Mouse (Mus musculus) adrenal gland, adult 18-20 months (tissue): ENCODE results near the gene Tbkbp1. TPM values are rescaled to one million over a fixed set of nuclear protein-coding genes. Genes with fewer than 3 reads are reported as not detected.
"Not testable (repeated sequence)": the region's sequence is repeated elsewhere in the genome, so short reads cannot be mapped to it uniquely, and the experiment has no call there.

Experiments
- DNase-seq, 2 experiments: peaks; one replicate each; pipeline ENCODE4 v3.0.0; 2021 to 2022; ENCODE audit warnings: low spot score in 2 of 2
- long read RNA-seq, 2 experiments: library from polyadenylated mRNA; stranded (forward); transcript quantifications; one replicate each; pipeline ENCODE4 v2.0.0; 2021
- total RNA-seq, 2 experiments: library from RNA; stranded (reverse); gene quantifications; 1 replicate in 1 of 2; 2 replicates in 1 of 2; pipeline ENCODE4 v1.2.3; 2021

Tbkbp1 gene
- total RNA-seq: 10 to 100 TPM; 11.7 to 16.2 TPM
- long read RNA-seq, experiment 1, partial matches to known transcripts: 3 of 7 reads
- long read RNA-seq, experiment 1, other reads (novel, unspliced or antisense): 4 of 7 reads
- long read RNA-seq, experiment 2, partial matches to known transcripts: 0 of 7 reads
- long read RNA-seq, experiment 2, other reads (novel, unspliced or antisense): 7 of 7 reads

GRCm38 (mm10) chr11:97151343-97151801, at the start of gene Tbkbp1:
Gene Tbkbp1 (minus strand): TSS chr11:97151495.
- peak in 1 of 2 experiments; percentile 43 for DNase-seq

GRCm38 (mm10) chr11:97199519-97199918, 48.2 kb upstream of the Tbkbp1 start:
- DNase-seq: no peak

GRCm38 (mm10) chr11:97198601-97199000, 47.3 kb upstream of the Tbkbp1 start:
- DNase-seq: peak; percentile 45 to 56

GRCm38 (mm10) chr11:97197021-97197420, 45.7 kb upstream of the Tbkbp1 start:
- no peak for DNase-seq

- no peak for DNase-seq
These were observed 45.2 kb upstream of the Tbkbp1 start for GRCm38 (mm10) chr11:97196541-97196940.

- DNase-seq: no peak
These were observed 41.3 kb upstream of the Tbkbp1 start for GRCm38 (mm10) chr11:97192621-97192951.

GRCm38 (mm10) chr11:97191915-97192620, 40.8 kb upstream of the Tbkbp1 start:
- DNase-seq: no peak

- DNase-seq: no peak
These were observed 39.7 kb upstream of the Tbkbp1 start for GRCm38 (mm10) chr11:97190992-97191391.

- DNase-seq: not testable (repeated sequence)
These were observed 38.4 kb upstream of the Tbkbp1 start for GRCm38 (mm10) chr11:97189645-97190044.

GRCm38 (mm10) chr11:97189231-97189630, 37.9 kb upstream of the Tbkbp1 start:
- DNase-seq: no peak

- DNase-seq: no peak
These were observed 37.3 kb upstream of the Tbkbp1 start for GRCm38 (mm10) chr11:97188643-97188955.

- peak; percentile 93 to 96 for DNase-seq
These were observed 36.7 kb upstream of the Tbkbp1 start, which contains the start of gene Kpnb1 for GRCm38 (mm10) chr11:97187764-97188642. Gene Kpnb1 (minus strand): TSS chr11:97187881.

- DNase-seq: peak; percentile 95 to 96
These were observed 35.9 kb upstream of the Tbkbp1 start for GRCm38 (mm10) chr11:97186947-97187763.

GRCm38 (mm10) chr11:97185704-97186614, 34.7 kb upstream of the Tbkbp1 start:
- no peak for DNase-seq

GRCm38 (mm10) chr11:97184875-97185274, 33.6 kb upstream of the Tbkbp1 start:
- DNase-seq: no peak

- no peak for DNase-seq
These were observed 31.2 kb upstream of the Tbkbp1 start for GRCm38 (mm10) chr11:97182446-97182845.

- DNase-seq: no peak
These were observed 29.8 kb upstream of the Tbkbp1 start for GRCm38 (mm10) chr11:97181061-97181460.

GRCm38 (mm10) chr11:97178198-97178597, 26.9 kb upstream of the Tbkbp1 start:
- no peak for DNase-seq

GRCm38 (mm10) chr11:97176851-97177250, 25.6 kb upstream of the Tbkbp1 start:
- DNase-seq: peak in 1 of 2 experiments; percentile 37

GRCm38 (mm10) chr11:97175499-97175898, 24.2 kb upstream of the Tbkbp1 start:
- DNase-seq: no peak
